Mouse (Mus musculus) midbrain, embryonic 10.5 days (tissue): ENCODE measurements around the gene Rprml. TPM values are rescaled to one million over a fixed set of nuclear protein-coding genes. Genes with fewer than 3 reads are reported as not detected.
A peak's percentile ranks its signal among the peaks of the same experiment; 100 is the strongest.

ENCODE experiments used
- DNase-seq: peaks from one replicate; pipeline ENCODE4 v3.0.0-alpha.2; 2017; ENCODE audit warnings: low spot score
- H3K27ac ChIP-seq: fragments of 300-500 bp; sonication (generic); replicated peaks from 2 replicates; pipeline ENCODE4 v1.5.1; 2016; ENCODE audit warnings: mild to moderate bottlenecking
- H3K27me3 ChIP-seq: fragments of 300-500 bp; sonication (generic); 2 replicates; pipeline ENCODE4 v1.6.1; 2016; ENCODE audit warnings: low read depth, mild to moderate bottlenecking; ENCODE audit not compliant: poor library complexity, severe bottlenecking
- H3K36me3 ChIP-seq: fragments of 300-500 bp; sonication (generic); 2 replicates; pipeline ENCODE4 v1.6.1; 2016; ENCODE audit warnings: mild to moderate bottlenecking, moderate library complexity
- H3K4me1 ChIP-seq: fragments of 300-500 bp; sonication (generic); 2 replicates; pipeline ENCODE4 v1.6.1; 2016
- H3K4me3 ChIP-seq: fragments of 300-500 bp; sonication (generic); 2 replicates; pipeline ENCODE4 v1.5.1; 2016; ENCODE audit warnings: mild to moderate bottlenecking, moderate library complexity
- H3K9me3 ChIP-seq: fragments of 300-500 bp; sonication (generic); replicated peaks from 2 replicates; pipeline ENCODE4 v1.6.1; 2016; ENCODE audit warnings: mild to moderate bottlenecking
- WGBS: fragments of 180-500 bp; shearing (Covaris S2); methylation state at CpG from one replicate; pipeline ENCODE4 v1.1.7; 2016; 5-methylcytosine and 5-hydroxymethylcytosine counted together
- polyA plus RNA-seq: library from polyadenylated mRNA; unstranded; fragments of >200 nt; fragmentation: Nextera tagmentation; extraction: Ambion mirVana; gene quantifications from 2 replicates; pipeline ENCODE4 v1.2.1, GENCODE M21; 2016

Rprml gene
- polyA plus RNA-seq, 1 experiment from 2014 or later: not detected

- Histone ChIP-seq H3K27ac (no peak overlapping the region), H3K4me1 (peaks cover 23% of the 10 kb centered on the region), H3K36me3 (no peaks in the 10 kb centered on the region), H3K27me3 (peaks cover 69% of the 10 kb centered on the region), H3K4me3 (no peak overlapping the region), H3K9me3 (peaks cover 3% of the 10 kb centered on the region; the same call in 1 of the 2 replicates)
- 10% methylated on average over 11 of the region's 11 CpGs for WGBS
- no peak for DNase-seq
Measured at GRCm38 (mm10) chr11:103647921-103648620, 1.3 kb upstream of the Rprml start.

- H3K27ac ChIP-seq: no peak overlapping the region
- H3K36me3 ChIP-seq: no peaks in the 10 kb centered on the region
- 22% methylated on average over 7 of the region's 7 CpGs for WGBS
- DNase-seq: no peak
- peaks cover 23% of the 10 kb centered on the region for H3K4me1 ChIP-seq
- H3K4me3 ChIP-seq: no peak overlapping the region
- peaks cover 3% of the 10 kb centered on the region; the same call in 1 of the 2 replicates for H3K9me3 ChIP-seq
- H3K27me3 ChIP-seq: peaks cover 74% of the 10 kb centered on the region
Measured at GRCm38 (mm10) chr11:103648656-103649055, 714 bp upstream of the Rprml start.

- H3K27ac ChIP-seq: no peak overlapping the region
- peak overlapping the region; percentile 49 for H3K4me3 ChIP-seq
- DNase-seq: peak; percentile 37
- no peaks in the 10 kb centered on the region for H3K36me3 ChIP-seq
- H3K9me3 ChIP-seq: no peaks in the 10 kb centered on the region
- under 1% methylated on average over 37 of the region's 37 CpGs for WGBS
- peaks cover 23% of the 10 kb centered on the region for H3K4me1 ChIP-seq
- peaks cover 88% of the 10 kb centered on the region for H3K27me3 ChIP-seq
Measured at GRCm38 (mm10) chr11:103649983-103650493, 668 bp downstream of the Rprml start.

GRCm38 (mm10) chr11:103651426-103651825 is 2.1 kb downstream of the Rprml start:
- Histone ChIP-seq H3K27me3 (peaks cover 94% of the 10 kb centered on the region), H3K36me3 (no peaks in the 10 kb centered on the region), H3K4me1 (peaks cover 30% of the 10 kb centered on the region), H3K4me3 (no peak overlapping the region), H3K9me3 (no peaks in the 10 kb centered on the region), H3K27ac (no peak overlapping the region)
- WGBS: 79% methylated on average over 6 of the region's 6 CpGs
- DNase-seq: no peak

- Histone ChIP-seq H3K27me3 (peaks cover 74% of the 10 kb centered on the region), H3K4me3 (no peak overlapping the region), H3K27ac (no peak overlapping the region), H3K4me1 (peaks cover 24% of the 10 kb centered on the region), H3K9me3 (no peaks in the 10 kb centered on the region), H3K36me3 (no peaks in the 10 kb centered on the region)
- DNase-seq: no peak
- WGBS: 77% methylated on average over 10 of the region's 10 CpGs
Measured at GRCm38 (mm10) chr11:103653359-103653965, 4.1 kb downstream of the Rprml start.

GRCm38 (mm10) chr11:103656520-103656919 is 7.2 kb downstream of the Rprml start:
- H3K36me3 ChIP-seq: no peaks in the 10 kb centered on the region

GRCm38 (mm10) chr11:103658189-103658588 is 8.8 kb downstream of the Rprml start:
- no peak overlapping the region for H3K27ac ChIP-seq
- DNase-seq: no peak
- peaks cover 6% of the 10 kb centered on the region; the same call in 1 of the 2 replicates for H3K4me1 ChIP-seq
- no peak overlapping the region for H3K4me3 ChIP-seq
- H3K9me3 ChIP-seq: no peaks in the 10 kb centered on the region
- H3K36me3 ChIP-seq: no peaks in the 10 kb centered on the region
- whole genome bisulfite sequencing: 82% methylated on average over 7 of the region's 7 CpGs
- H3K27me3 ChIP-seq: peaks cover 32% of the 10 kb centered on the region

More at GRCm38 (mm10) chr11:103656520-103656919, 7.2 kb downstream of the Rprml start:
- H3K27me3 ChIP-seq: peaks cover 43% of the 10 kb centered on the region
- H3K27ac ChIP-seq: no peak overlapping the region
- peaks cover 6% of the 10 kb centered on the region; the same call in 1 of the 2 replicates for H3K4me1 ChIP-seq
- DNase-seq: peak; percentile 42
- no peak overlapping the region for H3K4me3 ChIP-seq
- no peaks in the 10 kb centered on the region for H3K9me3 ChIP-seq
- WGBS: 9% methylated on average over 3 of the region's 3 CpGs

- H3K27ac ChIP-seq: no peak overlapping the region
- 66% methylated on average over 4 of the region's 4 CpGs for WGBS
- H3K9me3 ChIP-seq: no peaks in the 10 kb centered on the region
- H3K27me3 ChIP-seq: peaks cover 26% of the 10 kb centered on the region
- no peak for DNase-seq
- no peak overlapping the region for H3K4me3 ChIP-seq
- peaks cover 20% of the 10 kb centered on the region for H3K4me1 ChIP-seq
- no peaks in the 10 kb centered on the region for H3K36me3 ChIP-seq
Measured at GRCm38 (mm10) chr11:103661863-103662262, 12.5 kb downstream of the Rprml start.

GRCm38 (mm10) chr11:103662546-103662945 is 13.2 kb downstream of the Rprml start:
- no peak overlapping the region for H3K27ac ChIP-seq
- WGBS: 82% methylated on average over 5 of the region's 5 CpGs
- H3K27me3 ChIP-seq: peaks cover 33% of the 10 kb centered on the region
- H3K36me3 ChIP-seq: no peaks in the 10 kb centered on the region
- no peak overlapping the region for H3K4me3 ChIP-seq
- DNase-seq: no peak
- H3K9me3 ChIP-seq: no peaks in the 10 kb centered on the region
- peaks cover 25% of the 10 kb centered on the region for H3K4me1 ChIP-seq

GRCm38 (mm10) chr11:103663119-103663518 is 13.7 kb downstream of the Rprml start:
- 92% methylated on average over 8 of the region's 8 CpGs for WGBS
- H3K27me3 ChIP-seq: peaks cover 35% of the 10 kb centered on the region

GRCm38 (mm10) chr11:103665695-103666094 is 16.3 kb downstream of the Rprml start:
- Histone ChIP-seq H3K27me3 (peaks cover 35% of the 10 kb centered on the region), H3K4me1 (peaks cover 25% of the 10 kb centered on the region), H3K36me3 (no peaks in the 10 kb centered on the region), H3K9me3 (no peaks in the 10 kb centered on the region), H3K4me3 (no peak overlapping the region), H3K27ac (no peak overlapping the region)
- DNase-seq: no peak
- WGBS: 71% methylated on average over 1 of the region's 1 CpGs

More at GRCm38 (mm10) chr11:103663119-103663518, 13.7 kb downstream of the Rprml start:
- no peaks in the 10 kb centered on the region for H3K36me3 ChIP-seq
- no peak overlapping the region for H3K4me3 ChIP-seq
- DNase-seq: no peak
- no peaks in the 10 kb centered on the region for H3K9me3 ChIP-seq
- peaks cover 25% of the 10 kb centered on the region for H3K4me1 ChIP-seq
- no peak overlapping the region for H3K27ac ChIP-seq

- DNase-seq: peak; percentile 26
- Histone ChIP-seq H3K27ac (no peak overlapping the region), H3K36me3 (no peaks in the 10 kb centered on the region), H3K9me3 (no peaks in the 10 kb centered on the region), H3K4me1 (peaks cover 25% of the 10 kb centered on the region), H3K27me3 (peaks cover 35% of the 10 kb centered on the region), H3K4me3 (no peak overlapping the region)
- WGBS: 17% methylated on average over 10 of the region's 10 CpGs
Measured at GRCm38 (mm10) chr11:103666181-103666906, 17.0 kb downstream of the Rprml start.
